Mouse (Mus musculus) olfactory bulb, adult 2 months (tissue): ENCODE measurements around the gene Atxn7l3. TPM values are rescaled to one million over a fixed set of nuclear protein-coding genes. Genes with fewer than 3 reads are reported as not detected.

Experiments
- H3K27ac ChIP-seq: fragments of 200-500 bp; 2 replicates; pipeline ENCODE4 v1.5.1; 2012; ENCODE audit warnings: low read depth, low read length; ENCODE audit not compliant: insufficient read depth
- H3K4me1 ChIP-seq: fragments of 200-500 bp; 2 replicates; pipeline ENCODE4 v1.6.1; 2012; ENCODE audit warnings: low read length; ENCODE audit not compliant: control insufficient read depth, insufficient read depth
- H3K4me3 ChIP-seq: fragments of 200-500 bp; 2 replicates; pipeline ENCODE4 v1.5.1; 2012; ENCODE audit warnings: mild to moderate bottlenecking, low read depth, low read length, moderate library complexity; ENCODE audit not compliant: insufficient read depth
- CTCF ChIP-seq: fragments of 200-500 bp; IDR thresholded peaks from 2 replicates; pipeline ENCODE4 v1.5.1; 2012; ENCODE audit warnings: low read depth, mild to moderate bottlenecking, low read length, moderate library complexity; ENCODE audit not compliant: insufficient read depth
- POLR2A ChIP-seq: fragments of 200-500 bp; IDR thresholded peaks from 2 replicates; pipeline ENCODE4 v1.6.1; 2012; ENCODE audit warnings: mild to moderate bottlenecking, low read depth, low read length, moderate library complexity; ENCODE audit not compliant: insufficient read depth
- WGBS: fragments of 180-500 bp; shearing (Covaris S2); methylation state at CpG from one replicate; pipeline ENCODE4 v1.1.7; 2018; 5-methylcytosine and 5-hydroxymethylcytosine counted together
- polyA plus RNA-seq: library from polyadenylated mRNA; stranded (reverse); fragments of >200 nt; gene quantifications from 2 replicates; pipeline ENCODE4 v1.2.4, GENCODE M21; 2012; ENCODE audit warnings: low replicate concordance; ENCODE audit not compliant: missing spikeins, insufficient read depth, insufficient read length

Gene Atxn7l3
- polyA plus RNA-seq, 1 experiment, result not detected

- WGBS, result 78% methylated on average over 6 of the region's 6 CpGs
- TF ChIP-seq CTCF (no peak), POLR2A (no peak)
- Histone ChIP-seq H3K4me3 (no peak overlapping the region), H3K27ac (no peak overlapping the region), H3K4me1 (peaks cover 12% of the 10 kb centered on the region)
These were observed 25.5 kb upstream of the Atxn7l3 start for GRCm38 (mm10) chr11:102321931-102322330.

- TF ChIP-seq POLR2A (0 out of 2 replicates have a peak, but pooled peaks have one; percentile 17), CTCF (no peak)
- Histone ChIP-seq H3K4me1 (peaks cover 17% of the 10 kb centered on the region), H3K4me3 (peak overlapping the region; percentile 88), H3K27ac (peak overlapping the region; percentile 89)
- 2% methylated on average over 10 of the region's 10 CpGs for WGBS
These were observed 24.2 kb upstream of the Atxn7l3 start for GRCm38 (mm10) chr11:102320686-102321005.

GRCm38 (mm10) chr11:102319941-102320685, 23.7 kb upstream of the Atxn7l3 start:
- WGBS, result under 1% methylated on average over 38 of the region's 38 CpGs
- TF ChIP-seq POLR2A (peak; percentile 67), CTCF (no peak)

GRCm38 (mm10) chr11:102319410-102319792, 23.0 kb upstream of the Atxn7l3 start, which contains the start of gene Ubtf:
Gene Ubtf, minus strand, starts transcription at chr11:102319742.
- TF ChIP-seq POLR2A (no peak; the same call in 1 of the 2 replicates), CTCF (no peak)
- Histone ChIP-seq H3K27ac (peak within 1 kb of the TSS; percentile 100), H3K4me3 (peak within 1 kb of the TSS; percentile 88), H3K4me1 (peaks cover 19% of the 10 kb centered on the region)
- WGBS, result under 1% methylated on average over 25 of the region's 25 CpGs

More at GRCm38 (mm10) chr11:102319941-102320685, 23.7 kb upstream of the Atxn7l3 start:
- Histone ChIP-seq H3K27ac (peak overlapping the region; percentile 89), H3K4me3 (peak overlapping the region; percentile 88), H3K4me1 (peaks cover 19% of the 10 kb centered on the region)

- TF ChIP-seq POLR2A (no peak), CTCF (no peak)
- WGBS, result under 1% methylated on average over 84 of the region's 84 CpGs
- Histone ChIP-seq H3K4me1 (peaks cover 19% of the 10 kb centered on the region), H3K27ac (peak overlapping the region; percentile 100), H3K4me3 (peak overlapping the region; percentile 88)
These were observed 22.4 kb upstream of the Atxn7l3 start for GRCm38 (mm10) chr11:102318576-102319409.

GRCm38 (mm10) chr11:102317901-102318575, 21.6 kb upstream of the Atxn7l3 start:
- WGBS, result under 1% methylated on average over 67 of the region's 77 CpGs
- TF ChIP-seq CTCF, result no peak
- TF ChIP-seq POLR2A, result no peak; the same call in 1 of the 2 replicates
- peak overlapping the region; percentile 88 for H3K4me3 ChIP-seq

GRCm38 (mm10) chr11:102317298-102317900, 21.0 kb upstream of the Atxn7l3 start:
- H3K4me3 ChIP-seq, result peak overlapping the region; percentile 99
- under 1% methylated on average over 78 of the region's 87 CpGs for WGBS
- TF ChIP-seq POLR2A (peak; percentile 10; the same call in 1 of the 2 replicates), CTCF (no peak)
- peaks cover 19% of the 10 kb centered on the region for H3K4me1 ChIP-seq
- peak overlapping the region; percentile 95 for H3K27ac ChIP-seq

More at GRCm38 (mm10) chr11:102317901-102318575, 21.6 kb upstream of the Atxn7l3 start:
- Histone ChIP-seq H3K4me1 (peaks cover 19% of the 10 kb centered on the region), H3K27ac (peak overlapping the region; percentile 100)
